Mouse (Mus musculus): ENCODE data around the gene Pacsin2. TPM values are rescaled to one million over a fixed set of nuclear protein-coding genes. Genes with fewer than 3 reads are reported as not detected.

Gene Pacsin2
- polyA plus RNA-seq, 1 experiment from 2014 or later: 49.6 TPM

GRCm38 (mm10) chr15:83445908-83446307, 18.5 kb downstream of the Pacsin2 start:
- ATAC-seq (ENCODE audit: insufficient number of reproducible peaks, insufficient read depth, low FRiP score, low TSS enrichment): no peak
- H3K27me3 ChIP-seq: no peaks in the 10 kb centered on the region
- H3K27ac ChIP-seq: peak overlapping the region; percentile 36
- WGBS: 73% methylated on average over 2 of the region's 2 CpGs
- no peaks in the 10 kb centered on the region for H3K36me3 ChIP-seq
- no peak overlapping the region for H3K4me3 ChIP-seq
- no peak overlapping the region for H3K4me2 ChIP-seq (replicated peaks)
- no peaks in the 10 kb centered on the region for H3K9me3 ChIP-seq
- peaks cover 29% of the 10 kb centered on the region for H3K4me1 ChIP-seq
- H3K9ac ChIP-seq: no peak overlapping the region

GRCm38 (mm10) chr15:83445383-83445782, 19.0 kb downstream of the Pacsin2 start:
- no peak overlapping the region for H3K4me2 ChIP-seq (replicated peaks)
- peaks cover 32% of the 10 kb centered on the region for H3K4me1 ChIP-seq
- H3K9me3 ChIP-seq: no peaks in the 10 kb centered on the region
- H3K27ac ChIP-seq: peak overlapping the region; percentile 36; the same call in 1 of the 2 replicates
- ATAC-seq (ENCODE audit: insufficient number of reproducible peaks, insufficient read depth, low FRiP score, low TSS enrichment): no peak
- no peak overlapping the region for H3K9ac ChIP-seq
- no peaks in the 10 kb centered on the region for H3K36me3 ChIP-seq
- WGBS: 60% methylated on average over 5 of the region's 5 CpGs
- H3K4me3 ChIP-seq: no peak overlapping the region
- H3K27me3 ChIP-seq: no peaks in the 10 kb centered on the region

- Histone ChIP-seq H3K4me2 (replicated peaks) (no peak overlapping the region), H3K9me3 (no peaks in the 10 kb centered on the region), H3K36me3 (no peaks in the 10 kb centered on the region), H3K9ac (no peak overlapping the region), H3K27ac (no peak overlapping the region), H3K4me3 (no peak overlapping the region), H3K4me1 (peaks cover 32% of the 10 kb centered on the region), H3K27me3 (no peaks in the 10 kb centered on the region)
- no peak for ATAC-seq (ENCODE audit: insufficient number of reproducible peaks, insufficient read depth, low FRiP score, low TSS enrichment)
- WGBS: 46% methylated on average over 6 of the region's 6 CpGs
Measured at GRCm38 (mm10) chr15:83444425-83444824, 20.0 kb downstream of the Pacsin2 start.

- H3K27me3 ChIP-seq: no peaks in the 10 kb centered on the region
- WGBS: 89% methylated on average over 4 of the region's 4 CpGs
- no peak overlapping the region for H3K4me2 ChIP-seq (replicated peaks)
- no peaks in the 10 kb centered on the region for H3K9me3 ChIP-seq
- no peaks in the 10 kb centered on the region for H3K36me3 ChIP-seq
- H3K4me1 ChIP-seq: peaks cover 26% of the 10 kb centered on the region
- no peak overlapping the region for H3K4me3 ChIP-seq
- no peak overlapping the region for H3K27ac ChIP-seq
- ATAC-seq (ENCODE audit: insufficient number of reproducible peaks, insufficient read depth, low FRiP score, low TSS enrichment): no peak
- H3K9ac ChIP-seq: no peak overlapping the region
Measured at GRCm38 (mm10) chr15:83442495-83443037, 21.8 kb downstream of the Pacsin2 start.

GRCm38 (mm10) chr15:83440726-83441125, 23.7 kb downstream of the Pacsin2 start:
- Histone ChIP-seq H3K9me3 (no peaks in the 10 kb centered on the region), H3K27me3 (no peaks in the 10 kb centered on the region), H3K4me1 (peaks cover 11% of the 10 kb centered on the region), H3K27ac (no peak overlapping the region), H3K4me2 (replicated peaks) (no peak overlapping the region), H3K4me3 (no peak overlapping the region), H3K9ac (no peak overlapping the region), H3K36me3 (no peaks in the 10 kb centered on the region)
- 57% methylated on average over 5 of the region's 5 CpGs for WGBS
- no peak for ATAC-seq (ENCODE audit: insufficient number of reproducible peaks, insufficient read depth, low FRiP score, low TSS enrichment)

- H3K4me1 ChIP-seq: peaks cover 19% of the 10 kb centered on the region; the same call in 1 of the 2 replicates
- H3K9me3 ChIP-seq: no peaks in the 10 kb centered on the region
- ATAC-seq (ENCODE audit: insufficient number of reproducible peaks, insufficient read depth, low FRiP score, low TSS enrichment): no peak
- H3K27ac ChIP-seq: no peak overlapping the region
- no peak overlapping the region for H3K4me2 ChIP-seq (replicated peaks)
- no peaks in the 10 kb centered on the region for H3K27me3 ChIP-seq
- 88% methylated on average over 9 of the region's 9 CpGs for WGBS
- no peak overlapping the region for H3K4me3 ChIP-seq
- no peak overlapping the region for H3K9ac ChIP-seq
- H3K36me3 ChIP-seq: no peaks in the 10 kb centered on the region
Measured at GRCm38 (mm10) chr15:83436541-83436940, 27.9 kb downstream of the Pacsin2 start.

- H3K4me1 ChIP-seq: 0 out of 2 replicates have a peak, but pooled peaks cover 15% of the 10 kb centered on the region
- 82% methylated on average over 8 of the region's 8 CpGs for WGBS
- H3K36me3 ChIP-seq: no peaks in the 10 kb centered on the region
- H3K9ac ChIP-seq: no peak overlapping the region
- ATAC-seq (ENCODE audit: insufficient number of reproducible peaks, insufficient read depth, low FRiP score, low TSS enrichment): no peak
- H3K27me3 ChIP-seq: no peaks in the 10 kb centered on the region
- H3K4me3 ChIP-seq: no peak overlapping the region
- H3K27ac ChIP-seq: no peak overlapping the region
- no peak overlapping the region for H3K4me2 ChIP-seq (replicated peaks)
- H3K9me3 ChIP-seq: no peaks in the 10 kb centered on the region
Measured at GRCm38 (mm10) chr15:83435324-83436090, 28.9 kb downstream of the Pacsin2 start.

- 71% methylated on average over 4 of the region's 4 CpGs for WGBS
- no peak overlapping the region for H3K4me2 ChIP-seq (replicated peaks)
- H3K9ac ChIP-seq: no peak overlapping the region
- H3K9me3 ChIP-seq: no peaks in the 10 kb centered on the region
- no peak overlapping the region for H3K4me3 ChIP-seq
- H3K27me3 ChIP-seq: no peaks in the 10 kb centered on the region
- ATAC-seq (ENCODE audit: insufficient number of reproducible peaks, insufficient read depth, low FRiP score, low TSS enrichment): no peak
- H3K4me1 ChIP-seq: peaks cover 18% of the 10 kb centered on the region; the same call in 1 of the 2 replicates
- no peaks in the 10 kb centered on the region for H3K36me3 ChIP-seq
- H3K27ac ChIP-seq: no peak overlapping the region
Measured at GRCm38 (mm10) chr15:83434692-83435091, 29.7 kb downstream of the Pacsin2 start.

- Histone ChIP-seq H3K9me3 (no peaks in the 10 kb centered on the region), H3K36me3 (no peaks in the 10 kb centered on the region), H3K27me3 (no peaks in the 10 kb centered on the region), H3K27ac (no peak overlapping the region), H3K9ac (no peak overlapping the region), H3K4me1 (peaks cover 23% of the 10 kb centered on the region; the same call in 1 of the 2 replicates), H3K4me3 (no peak overlapping the region), H3K4me2 (replicated peaks) (no peak overlapping the region)
- ATAC-seq (ENCODE audit: insufficient number of reproducible peaks, insufficient read depth, low FRiP score, low TSS enrichment): no peak
- WGBS: 83% methylated on average over 2 of the region's 2 CpGs
Measured at GRCm38 (mm10) chr15:83433344-83433743, 31.1 kb downstream of the Pacsin2 start.

GRCm38 (mm10) chr15:83432231-83433031, 32.0 kb downstream of the Pacsin2 start:
- Histone ChIP-seq H3K9me3 (no peaks in the 10 kb centered on the region), H3K9ac (no peak overlapping the region), H3K4me3 (no peak overlapping the region), H3K27me3 (no peaks in the 10 kb centered on the region), H3K4me1 (peaks cover 23% of the 10 kb centered on the region; the same call in 1 of the 2 replicates), H3K4me2 (replicated peaks) (no peak overlapping the region), H3K27ac (no peak overlapping the region), H3K36me3 (no peaks in the 10 kb centered on the region)
- no peak for ATAC-seq (ENCODE audit: insufficient number of reproducible peaks, insufficient read depth, low FRiP score, low TSS enrichment)
- WGBS: 53% methylated on average over 15 of the region's 15 CpGs

GRCm38 (mm10) chr15:83430986-83431763, 33.2 kb downstream of the Pacsin2 start:
- Histone ChIP-seq H3K4me3 (no peak overlapping the region), H3K36me3 (no peaks in the 10 kb centered on the region), H3K4me2 (replicated peaks) (no peak overlapping the region), H3K9me3 (no peaks in the 10 kb centered on the region), H3K4me1 (peaks cover 26% of the 10 kb centered on the region; the same call in 1 of the 2 replicates), H3K27me3 (no peaks in the 10 kb centered on the region), H3K9ac (no peak overlapping the region), H3K27ac (no peak overlapping the region)
- WGBS: 89% methylated on average over 14 of the region's 14 CpGs
- no peak for ATAC-seq (ENCODE audit: insufficient number of reproducible peaks, insufficient read depth, low FRiP score, low TSS enrichment)

Data from embryonic facial prominence, embryonic 12.5 days (tissue).